Mouse (Mus musculus): ENCODE measurements around the gene Cacybp. TPM values are rescaled to one million over a fixed set of nuclear protein-coding genes. Genes with fewer than 3 reads are reported as not detected.

Cacybp gene
- polyA plus RNA-seq, 1 experiment from 2014 or later: 280 TPM

- no peak overlapping the region for H3K9ac ChIP-seq (replicated peaks; ENCODE audit: low read depth, low read length)
- H3K4me1 ChIP-seq (ENCODE audit: control insufficient read depth, insufficient read depth, low read length): no peaks in the 10 kb centered on the region
- no peaks in the 10 kb centered on the region for H3K27me3 ChIP-seq (ENCODE audit: control insufficient read depth, insufficient read depth, low read length)
- 82% methylated on average over 3 of the region's 3 CpGs for whole genome bisulfite sequencing
- no peak overlapping the region for H3K4me2 ChIP-seq (ENCODE audit: low read depth, low read length)
- no peaks in the 10 kb centered on the region for H3K9me3 ChIP-seq (ENCODE audit: control insufficient read depth, low read length)
- no peak overlapping the region for H3K4me3 ChIP-seq (ENCODE audit: low read depth, low read length)
- no peak overlapping the region for H3K27ac ChIP-seq (ENCODE audit: low read depth, low read length)
- peaks cover 3% of the 10 kb centered on the region; the same call in 1 of the 2 replicates for H3K36me3 ChIP-seq (ENCODE audit: control insufficient read depth, insufficient read depth, low read length)
- ATAC-seq (ENCODE audit: low read depth): no peak
Observed at GRCm38 (mm10) chr1:160249786-160250185, 37.1 kb upstream of the Cacybp start.

GRCm38 (mm10) chr1:160247473-160247872 is 34.8 kb upstream of the Cacybp start:
- Histone ChIP-seq H3K9ac (replicated peaks; ENCODE audit: low read depth, low read length) (no peak overlapping the region), H3K4me1 (ENCODE audit: control insufficient read depth, insufficient read depth, low read length) (no peaks in the 10 kb centered on the region), H3K9me3 (ENCODE audit: control insufficient read depth, low read length) (no peaks in the 10 kb centered on the region), H3K4me3 (ENCODE audit: low read depth, low read length) (no peak overlapping the region), H3K27ac (ENCODE audit: low read depth, low read length) (no peak overlapping the region), H3K27me3 (ENCODE audit: control insufficient read depth, insufficient read depth, low read length) (no peaks in the 10 kb centered on the region), H3K4me2 (ENCODE audit: low read depth, low read length) (no peak overlapping the region), H3K36me3 (ENCODE audit: control insufficient read depth, insufficient read depth, low read length) (no peaks in the 10 kb centered on the region)
- WGBS: 85% methylated on average over 9 of the region's 9 CpGs
- no peak for ATAC-seq (ENCODE audit: low read depth)

GRCm38 (mm10) chr1:160246844-160247243 is 34.2 kb upstream of the Cacybp start:
- 76% methylated on average over 4 of the region's 4 CpGs for WGBS
- Histone ChIP-seq H3K4me3 (ENCODE audit: low read depth, low read length) (no peak overlapping the region), H3K36me3 (ENCODE audit: control insufficient read depth, insufficient read depth, low read length) (no peaks in the 10 kb centered on the region), H3K4me1 (ENCODE audit: control insufficient read depth, insufficient read depth, low read length) (no peaks in the 10 kb centered on the region), H3K27me3 (ENCODE audit: control insufficient read depth, insufficient read depth, low read length) (no peaks in the 10 kb centered on the region), H3K4me2 (ENCODE audit: low read depth, low read length) (no peak overlapping the region), H3K9ac (replicated peaks; ENCODE audit: low read depth, low read length) (no peak overlapping the region), H3K9me3 (ENCODE audit: control insufficient read depth, low read length) (no peaks in the 10 kb centered on the region), H3K27ac (ENCODE audit: low read depth, low read length) (no peak overlapping the region)
- no peak for ATAC-seq (ENCODE audit: low read depth)

- no peaks in the 10 kb centered on the region for H3K27me3 ChIP-seq (ENCODE audit: control insufficient read depth, insufficient read depth, low read length)
- no peak overlapping the region for H3K27ac ChIP-seq (ENCODE audit: low read depth, low read length)
- H3K4me1 ChIP-seq (ENCODE audit: control insufficient read depth, insufficient read depth, low read length): no peaks in the 10 kb centered on the region
- no peaks in the 10 kb centered on the region for H3K9me3 ChIP-seq (ENCODE audit: control insufficient read depth, low read length)
- no peak overlapping the region for H3K4me3 ChIP-seq (ENCODE audit: low read depth, low read length)
- H3K36me3 ChIP-seq (ENCODE audit: control insufficient read depth, insufficient read depth, low read length): no peaks in the 10 kb centered on the region
- ATAC-seq (ENCODE audit: low read depth): no peak
- H3K9ac ChIP-seq (replicated peaks; ENCODE audit: low read depth, low read length): no peak overlapping the region
- no peak overlapping the region for H3K4me2 ChIP-seq (ENCODE audit: low read depth, low read length)
- WGBS: 91% methylated on average over 2 of the region's 2 CpGs
Observed at GRCm38 (mm10) chr1:160245954-160246353, 33.3 kb upstream of the Cacybp start.

- no peak overlapping the region for H3K9ac ChIP-seq (replicated peaks; ENCODE audit: low read depth, low read length)
- no peak overlapping the region for H3K4me3 ChIP-seq (ENCODE audit: low read depth, low read length)
- H3K27ac ChIP-seq (ENCODE audit: low read depth, low read length): no peak overlapping the region
- H3K36me3 ChIP-seq (ENCODE audit: control insufficient read depth, insufficient read depth, low read length): no peaks in the 10 kb centered on the region
- H3K27me3 ChIP-seq (ENCODE audit: control insufficient read depth, insufficient read depth, low read length): no peaks in the 10 kb centered on the region
- 94% methylated on average over 5 of the region's 5 CpGs for WGBS
- no peak overlapping the region for H3K4me2 ChIP-seq (ENCODE audit: low read depth, low read length)
- H3K9me3 ChIP-seq (ENCODE audit: control insufficient read depth, low read length): no peaks in the 10 kb centered on the region
- no peak for ATAC-seq (ENCODE audit: low read depth)
- no peaks in the 10 kb centered on the region for H3K4me1 ChIP-seq (ENCODE audit: control insufficient read depth, insufficient read depth, low read length)
Observed at GRCm38 (mm10) chr1:160244689-160245088, 32.0 kb upstream of the Cacybp start.

- H3K4me1 ChIP-seq (ENCODE audit: control insufficient read depth, insufficient read depth, low read length): no peaks in the 10 kb centered on the region
- H3K27me3 ChIP-seq (ENCODE audit: control insufficient read depth, insufficient read depth, low read length): no peaks in the 10 kb centered on the region
- no peak overlapping the region for H3K4me2 ChIP-seq (ENCODE audit: low read depth, low read length)
- no peak overlapping the region for H3K4me3 ChIP-seq (ENCODE audit: low read depth, low read length)
- no peak for ATAC-seq (ENCODE audit: low read depth)
- no peak overlapping the region for H3K27ac ChIP-seq (ENCODE audit: low read depth, low read length)
- WGBS: 89% methylated on average over 2 of the region's 2 CpGs
- no peak overlapping the region for H3K9ac ChIP-seq (replicated peaks; ENCODE audit: low read depth, low read length)
- no peaks in the 10 kb centered on the region for H3K9me3 ChIP-seq (ENCODE audit: control insufficient read depth, low read length)
- no peaks in the 10 kb centered on the region for H3K36me3 ChIP-seq (ENCODE audit: control insufficient read depth, insufficient read depth, low read length)
Observed at GRCm38 (mm10) chr1:160240091-160240490, 27.4 kb upstream of the Cacybp start.

GRCm38 (mm10) chr1:160238852-160239443 is 26.3 kb upstream of the Cacybp start:
- no peak for ATAC-seq (ENCODE audit: low read depth)
- no peak overlapping the region for H3K27ac ChIP-seq (ENCODE audit: low read depth, low read length)
- H3K36me3 ChIP-seq (ENCODE audit: control insufficient read depth, insufficient read depth, low read length): no peaks in the 10 kb centered on the region
- H3K9me3 ChIP-seq (ENCODE audit: control insufficient read depth, low read length): no peaks in the 10 kb centered on the region
- no peak overlapping the region for H3K4me3 ChIP-seq (ENCODE audit: low read depth, low read length)
- no peak overlapping the region for H3K9ac ChIP-seq (replicated peaks; ENCODE audit: low read depth, low read length)
- H3K4me1 ChIP-seq (ENCODE audit: control insufficient read depth, insufficient read depth, low read length): no peaks in the 10 kb centered on the region
- WGBS: 96% methylated on average over 1 of the region's 1 CpGs
- H3K27me3 ChIP-seq (ENCODE audit: control insufficient read depth, insufficient read depth, low read length): no peaks in the 10 kb centered on the region
- no peak overlapping the region for H3K4me2 ChIP-seq (ENCODE audit: low read depth, low read length)

GRCm38 (mm10) chr1:160237981-160238380 is 25.3 kb upstream of the Cacybp start:
- no peaks in the 10 kb centered on the region for H3K27me3 ChIP-seq (ENCODE audit: control insufficient read depth, insufficient read depth, low read length)
- H3K4me2 ChIP-seq (ENCODE audit: low read depth, low read length): no peak overlapping the region
- no peak for ATAC-seq (ENCODE audit: low read depth)
- no peaks in the 10 kb centered on the region for H3K36me3 ChIP-seq (ENCODE audit: control insufficient read depth, insufficient read depth, low read length)
- no peaks in the 10 kb centered on the region for H3K9me3 ChIP-seq (ENCODE audit: control insufficient read depth, low read length)
- WGBS: 92% methylated on average over 2 of the region's 2 CpGs
- no peak overlapping the region for H3K4me3 ChIP-seq (ENCODE audit: low read depth, low read length)
- no peak overlapping the region for H3K27ac ChIP-seq (ENCODE audit: low read depth, low read length)
- H3K9ac ChIP-seq (replicated peaks; ENCODE audit: low read depth, low read length): no peak overlapping the region
- no peaks in the 10 kb centered on the region for H3K4me1 ChIP-seq (ENCODE audit: control insufficient read depth, insufficient read depth, low read length)

- no peaks in the 10 kb centered on the region for H3K9me3 ChIP-seq (ENCODE audit: control insufficient read depth, low read length)
- ATAC-seq (ENCODE audit: low read depth): no peak
- H3K4me3 ChIP-seq (ENCODE audit: low read depth, low read length): no peak overlapping the region
- no peak overlapping the region for H3K27ac ChIP-seq (ENCODE audit: low read depth, low read length)
- H3K36me3 ChIP-seq (ENCODE audit: control insufficient read depth, insufficient read depth, low read length): no peaks in the 10 kb centered on the region
- H3K4me2 ChIP-seq (ENCODE audit: low read depth, low read length): no peak overlapping the region
- no peaks in the 10 kb centered on the region for H3K4me1 ChIP-seq (ENCODE audit: control insufficient read depth, insufficient read depth, low read length)
- H3K9ac ChIP-seq (replicated peaks; ENCODE audit: low read depth, low read length): no peak overlapping the region
- H3K27me3 ChIP-seq (ENCODE audit: control insufficient read depth, insufficient read depth, low read length): no peaks in the 10 kb centered on the region
Observed at GRCm38 (mm10) chr1:160233921-160234320, 21.2 kb upstream of the Cacybp start.
